Mouse (Mus musculus): ENCODE data around the gene Wdr3. TPM values are rescaled to one million over a fixed set of nuclear protein-coding genes. Genes with fewer than 3 reads are reported as not detected.

Gene Wdr3
- polyA plus RNA-seq (2015; fragmentation: Nextera tagmentation; extraction: Ambion mirVana) = 54.3 and 58.9 TPM in 2 replicates

GRCm38 (mm10) chr3:100162315-100163105, at the start of gene Wdr3, which contains the start of gene Gdap2:
Wdr3 (minus strand) TSS chr3:100162407.
Gdap2 (plus strand) TSS chr3:100162381.
- peak; percentile 98 for DNase-seq (ENCODE audit: low spot score)

DNA sequence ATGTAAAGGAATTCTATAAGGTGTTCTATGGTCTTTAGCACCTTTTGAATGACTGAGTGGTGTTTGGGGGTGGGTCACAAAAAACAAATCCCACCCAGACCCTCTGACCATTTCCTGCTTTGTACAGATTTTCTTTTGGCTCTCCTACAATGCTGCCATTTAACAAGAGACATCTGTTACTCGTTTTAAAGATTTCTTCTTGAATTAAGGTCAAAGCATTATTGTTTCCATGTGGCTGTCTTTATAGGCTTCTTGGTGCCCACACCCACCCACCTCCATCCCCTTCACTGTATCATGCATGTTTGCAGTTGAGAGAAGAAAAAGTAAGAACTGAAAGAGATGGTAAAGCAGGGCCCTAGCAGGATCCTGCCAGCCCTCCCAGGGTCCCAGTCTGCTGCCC, 44.8 kb upstream of the Wdr3 start:
- no peak for DNase-seq (ENCODE audit: low spot score)

DNA sequence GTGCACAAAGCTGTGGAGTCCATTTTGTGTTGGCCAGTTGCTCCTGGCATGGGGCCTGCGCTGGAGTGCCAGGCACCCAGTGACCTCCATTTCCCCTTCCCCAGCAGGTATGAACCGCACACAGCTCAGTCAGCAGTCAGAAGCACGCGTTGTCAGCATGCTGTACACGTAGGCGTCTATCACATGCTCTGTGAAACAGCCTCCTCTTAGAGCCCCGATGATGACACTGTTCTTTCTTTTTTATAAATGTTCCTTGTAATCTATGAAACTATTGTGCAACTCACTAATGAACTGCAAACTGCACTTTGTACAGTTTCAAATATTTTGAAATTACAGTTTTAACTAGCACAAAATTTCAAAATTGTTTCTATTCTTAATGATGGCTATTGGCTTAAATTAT, 39.3 kb upstream of the Wdr3 start:
- no peak for DNase-seq (ENCODE audit: low spot score)

DNA sequence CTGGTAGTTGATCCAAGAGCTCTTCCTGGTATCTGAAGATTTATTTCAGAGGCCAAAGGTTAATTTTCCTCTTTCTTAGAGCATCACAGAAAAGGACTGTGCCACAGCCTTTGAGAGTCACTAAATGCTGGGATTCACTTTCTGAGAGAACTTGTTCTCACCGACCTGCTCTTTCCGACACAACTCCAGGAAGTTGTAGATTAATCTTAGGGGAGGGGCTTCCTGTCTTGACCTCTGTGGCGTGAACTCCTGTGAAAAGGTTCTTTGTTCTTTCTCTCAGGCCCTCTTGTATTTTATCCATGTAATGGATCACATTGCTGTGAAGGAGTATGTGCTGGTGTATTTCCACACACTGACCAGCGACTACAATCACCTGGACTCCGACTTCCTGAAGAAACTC, 32.0 kb upstream of the Wdr3 start:
- DNase-seq (ENCODE audit: low spot score) = no peak

DNA sequence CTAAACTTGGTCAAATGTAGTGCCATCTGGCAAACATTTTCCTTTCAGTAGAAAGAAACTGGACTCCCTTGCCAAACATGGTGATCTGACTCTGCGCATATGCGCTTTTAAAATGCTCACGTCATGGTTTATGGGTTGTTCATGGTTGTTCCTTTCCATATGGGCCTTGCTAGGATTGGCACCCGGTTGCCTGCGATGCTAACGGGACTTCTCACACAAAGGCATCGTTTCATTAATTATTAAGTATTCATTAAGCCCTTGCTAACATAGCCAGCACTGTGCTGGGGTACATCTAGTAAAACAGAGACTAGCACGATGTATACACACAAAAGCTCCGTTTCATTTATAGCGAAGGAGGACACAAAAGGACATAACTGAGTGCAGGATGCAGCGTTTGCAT, 27.7 kb upstream of the Wdr3 start:
- DNase-seq (ENCODE audit: low spot score) = no peak

- peak; percentile 61 for DNase-seq (ENCODE audit: low spot score)
These were observed 27.2 kb upstream of the Wdr3 start for GRCm38 (mm10) chr3:100189444-100189843.

- DNase-seq (ENCODE audit: low spot score) = no peak
These were observed 18.3 kb upstream of the Wdr3 start for GRCm38 (mm10) chr3:100180471-100180870.

GRCm38 (mm10) chr3:100176031-100176430, 13.8 kb upstream of the Wdr3 start:
- DNase-seq (ENCODE audit: low spot score) = no peak

DNA sequence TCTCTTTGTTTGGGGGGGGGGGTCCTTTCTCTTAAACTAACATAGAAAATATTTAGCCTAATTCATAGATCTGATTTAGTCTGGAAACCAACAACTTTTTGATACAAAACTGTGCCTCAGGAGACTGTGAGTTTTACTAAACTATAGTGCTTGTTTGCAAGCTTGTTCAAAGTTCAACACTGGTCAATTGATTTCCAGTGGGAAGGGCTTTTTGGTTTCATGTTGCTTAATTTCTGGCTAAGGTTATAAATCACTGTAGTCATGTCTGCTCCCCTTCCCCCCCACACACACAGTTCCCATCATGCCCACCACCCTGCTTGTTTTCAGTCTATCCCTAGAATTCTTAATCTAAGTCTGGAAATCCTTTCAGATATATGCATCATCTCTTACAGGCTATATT, 2.8 kb upstream of the Wdr3 start:
- no peak for DNase-seq (ENCODE audit: low spot score)

GRCm38 (mm10) chr3:100163556-100163955, 1.3 kb upstream of the Wdr3 start:
- DNase-seq (ENCODE audit: low spot score) = no peak

GRCm38 (mm10) chr3:100161665-100162314, 417 bp downstream of the Wdr3 start:
- DNase-seq (ENCODE audit: low spot score) = peak; percentile 15

DNA sequence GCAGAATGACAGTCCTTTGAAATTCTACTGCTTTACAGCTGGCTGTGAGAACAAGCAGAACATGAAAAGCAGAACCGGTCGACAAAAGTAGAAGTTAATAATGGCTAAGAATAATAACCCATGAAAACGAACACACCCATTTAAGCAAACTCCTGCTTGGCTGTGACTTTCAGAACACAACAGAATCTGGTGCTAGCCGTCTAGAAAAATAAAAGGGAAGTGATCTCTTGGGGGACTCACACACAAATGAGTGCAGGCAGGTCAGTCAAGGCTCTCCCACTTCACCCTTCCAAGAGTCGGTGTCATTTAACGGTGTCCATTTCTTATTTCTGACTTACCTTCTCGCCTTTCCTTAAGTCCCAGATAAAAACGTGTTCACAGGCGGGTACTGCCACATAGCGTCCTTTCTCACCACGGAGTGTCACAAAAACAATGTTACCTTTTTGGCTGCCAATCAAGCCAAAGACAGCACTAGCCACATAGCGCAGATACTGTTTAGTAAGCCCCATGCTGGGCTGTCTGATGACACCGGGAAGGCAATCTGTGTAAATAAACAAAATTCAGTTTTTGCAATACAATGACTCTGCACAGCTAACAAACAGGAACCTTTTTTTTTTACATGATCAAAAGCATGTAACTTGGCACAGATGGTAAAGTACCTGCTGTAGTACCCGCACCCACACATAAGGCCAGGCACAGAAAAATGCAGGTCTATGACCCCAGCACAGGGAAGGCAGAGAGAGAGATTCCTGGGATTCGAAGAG, 1.3 kb downstream of the Wdr3 start:
- DNase-seq (ENCODE audit: low spot score) = no peak

- no peak for DNase-seq (ENCODE audit: low spot score)
These were observed 39.8 kb downstream of the Wdr3 start for GRCm38 (mm10) chr3:100122445-100122844.

DNA sequence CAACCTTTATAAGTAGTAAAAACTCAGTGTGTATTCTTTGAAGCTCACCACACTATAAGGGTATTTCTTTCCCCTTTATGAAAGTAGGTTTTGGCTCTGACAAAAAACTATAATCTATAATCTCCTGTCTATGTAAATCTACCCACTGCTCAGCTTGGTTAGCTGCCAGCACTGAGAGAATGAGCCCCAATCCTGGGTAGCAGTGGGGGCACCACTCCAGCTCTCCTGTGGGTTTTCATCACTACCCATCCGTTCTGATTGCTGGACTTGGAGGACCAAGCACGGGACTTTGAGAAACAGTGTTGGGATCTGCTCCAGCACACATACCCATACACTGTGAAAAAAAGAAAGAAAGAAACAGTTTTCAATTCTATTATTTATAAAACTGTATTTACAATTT, 40.2 kb downstream of the Wdr3 start:
- no peak for DNase-seq (ENCODE audit: low spot score)

DNA sequence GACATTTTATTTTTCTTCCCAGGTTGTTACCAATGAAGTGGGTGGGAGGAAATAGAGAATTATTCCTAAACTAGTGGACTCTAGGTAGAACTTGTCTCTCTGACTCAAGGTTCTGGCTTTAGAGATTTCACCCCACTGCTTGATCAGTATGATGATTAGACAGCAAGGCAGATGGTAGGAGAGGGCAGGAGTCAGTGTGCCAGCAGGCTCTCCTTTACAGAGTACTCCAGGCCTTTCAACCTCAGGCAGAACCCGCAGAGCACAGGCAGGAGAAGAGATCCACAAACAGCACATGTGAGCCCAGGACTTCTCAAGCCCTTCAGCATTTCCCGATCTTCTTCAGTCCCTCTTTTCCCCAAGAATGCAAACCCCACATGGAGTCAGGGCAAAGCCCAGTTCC, 43.5 kb downstream of the Wdr3 start:
- DNase-seq (ENCODE audit: low spot score) = no peak

DNA sequence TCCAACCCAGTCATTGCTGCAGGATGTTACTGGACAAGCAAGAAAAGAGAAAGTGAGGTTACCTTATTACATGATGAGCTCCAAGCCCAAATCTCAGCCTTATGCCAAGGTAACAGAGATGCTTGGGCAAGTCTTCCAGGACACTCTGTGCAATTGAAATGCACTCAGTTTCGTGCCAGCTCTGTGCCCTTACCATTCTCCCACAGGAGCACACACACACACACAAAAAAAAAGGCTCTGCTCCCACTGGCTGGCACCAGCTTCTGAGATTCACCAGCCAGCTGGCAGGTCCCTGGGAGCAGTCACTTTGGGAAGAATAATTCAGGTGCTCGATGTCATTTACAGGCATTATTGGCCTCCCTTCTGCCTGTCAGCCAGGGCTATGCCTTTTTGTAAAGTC, 55.5 kb downstream of the Wdr3 start:
- DNase-seq (ENCODE audit: low spot score) = no peak

DNA sequence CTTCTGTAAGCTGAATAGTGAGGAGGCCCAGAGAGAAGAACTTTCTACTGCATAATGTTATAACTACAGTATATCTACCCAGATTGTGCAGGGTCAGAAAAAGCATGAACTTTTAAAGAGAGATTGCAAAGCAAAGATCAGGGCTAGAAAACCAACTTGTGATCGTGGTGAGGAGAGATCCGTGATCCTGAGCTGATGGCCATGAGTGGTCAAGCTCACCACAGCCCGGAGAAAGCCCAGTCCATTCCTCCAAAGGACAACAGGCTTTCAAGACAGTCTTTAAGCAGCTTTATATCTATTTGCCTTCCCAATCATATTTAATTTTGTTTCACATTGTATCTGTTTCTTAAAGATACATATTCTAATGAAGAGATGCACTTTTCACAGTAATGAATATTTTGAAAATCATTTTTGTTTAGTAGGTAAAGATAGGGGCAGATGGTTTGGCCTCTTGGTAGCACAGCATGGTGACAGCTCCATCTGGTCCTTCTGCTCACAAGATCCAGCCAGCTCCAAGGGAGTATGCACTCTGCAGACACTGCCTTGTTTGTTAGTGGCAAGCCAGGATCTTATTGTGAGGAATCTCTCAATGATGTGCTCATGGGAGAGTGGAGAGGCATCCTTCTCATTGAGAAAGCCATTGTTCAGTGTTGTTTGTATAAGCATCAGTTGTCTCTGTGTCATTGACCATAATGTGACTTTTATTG, 59.7 kb downstream of the Wdr3 start:
- DNase-seq (ENCODE audit: low spot score) = no peak
